Mouse (Mus musculus): Measurements from ENCODE around the gene Hspa14.

- TF ChIP-seq POLR2A (IDR thresholded peaks at IDR 0.05; ENCODE audit: low read depth, low read length) (no peak), CTCF (IDR thresholded peaks at IDR 0.05; ENCODE audit: extremely low read depth, insufficient read length, insufficient replicate concordance, low read depth, low read length) (no peak)
These were observed 36.8 kb downstream of the Hspa14 start for GRCm38 (mm10) chr2:3475746-3476251.

All from small intestine, adult 2 months (tissue).